Mouse (Mus musculus) spleen, adult 10 weeks (tissue): ENCODE measurements around the gene Wipf2. TPM values are rescaled to one million over a fixed set of nuclear protein-coding genes. Genes with fewer than 3 reads are reported as not detected.

ENCODE experiments used
- polyA plus RNA-seq: library from polyadenylated mRNA; stranded (reverse); fragments of 350-450 nt; fragmentation: Illumina TruSeq; extraction: RNeasy Lipid Tissue Mini Kit (QIAGEN cat#74804); gene quantifications from one replicate; pipeline ENCODE4 v1.2.3, GENCODE M21; 2015; ENCODE audit warnings: low replicate concordance; ENCODE audit not compliant: insufficient read depth

The Wipf2 gene
- polyA plus RNA-seq, result 18.5 TPM

DNA sequence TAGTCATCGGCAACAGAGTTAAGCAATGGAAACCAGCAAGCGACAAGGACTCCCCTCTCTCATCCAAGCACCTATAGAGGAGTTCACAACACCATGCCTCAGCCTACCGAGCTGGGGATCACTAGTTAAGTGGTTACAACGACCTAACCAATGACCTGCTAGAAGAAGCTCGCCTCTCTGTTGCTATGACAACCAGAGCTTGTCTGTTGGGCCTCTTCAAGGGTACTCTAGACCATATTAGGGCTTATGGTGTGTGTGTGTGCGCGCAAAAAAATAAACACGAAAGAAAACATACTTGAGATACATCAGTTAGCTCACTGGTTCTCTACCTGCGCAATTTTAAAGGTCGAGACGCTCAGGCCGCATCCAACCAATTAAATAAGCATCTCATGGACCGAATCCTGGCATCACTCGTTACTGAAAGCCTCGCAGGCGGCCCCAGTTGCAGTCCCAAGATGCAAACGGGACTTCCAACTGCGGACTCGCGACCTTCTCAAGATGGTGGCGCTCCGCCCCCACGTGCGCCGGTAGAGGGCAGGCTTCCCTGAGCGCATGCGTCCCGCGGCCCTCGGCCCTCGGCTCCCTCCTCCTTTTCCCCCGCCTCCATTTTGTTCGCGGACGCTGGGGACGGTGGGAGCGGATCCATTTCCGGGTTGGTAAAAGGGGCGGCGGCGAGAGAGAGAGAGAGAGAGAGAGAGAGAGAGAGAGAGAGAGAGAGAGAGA, at the start of gene Wipf2:
Wipf2 (plus strand) TSS at position 611 of the 723 bp plus-strand sequence.

DNA sequence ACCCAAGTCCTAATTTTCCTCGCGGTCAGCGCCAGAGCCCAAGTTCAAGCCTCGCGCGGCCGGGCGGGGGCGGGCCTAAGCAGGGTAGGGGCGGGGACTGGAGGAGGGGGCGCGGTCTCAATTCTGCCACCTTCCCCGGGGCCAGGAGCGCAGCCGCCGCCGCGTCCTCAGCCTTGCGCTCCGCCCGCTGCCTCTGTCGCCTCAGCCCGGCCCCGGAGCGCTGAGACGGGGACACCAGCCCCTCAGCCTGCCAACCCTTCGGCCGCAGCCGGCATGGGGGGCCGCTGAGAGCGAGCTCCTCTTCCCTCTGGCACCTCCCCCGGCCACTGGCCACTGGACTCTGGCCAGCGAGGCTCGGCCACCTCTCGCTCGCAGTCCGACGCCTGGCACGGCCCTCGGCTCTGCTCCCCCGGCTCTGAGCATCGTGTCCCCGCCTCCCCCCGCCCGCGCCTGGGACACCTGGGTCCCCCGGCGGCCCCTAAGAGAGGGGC, 26.7 kb upstream of the Wipf2 start, which contains the start of gene Rapgefl1:
Rapgefl1 (plus strand) TSS at position 135 of the 491 bp plus-strand sequence.

DNA sequence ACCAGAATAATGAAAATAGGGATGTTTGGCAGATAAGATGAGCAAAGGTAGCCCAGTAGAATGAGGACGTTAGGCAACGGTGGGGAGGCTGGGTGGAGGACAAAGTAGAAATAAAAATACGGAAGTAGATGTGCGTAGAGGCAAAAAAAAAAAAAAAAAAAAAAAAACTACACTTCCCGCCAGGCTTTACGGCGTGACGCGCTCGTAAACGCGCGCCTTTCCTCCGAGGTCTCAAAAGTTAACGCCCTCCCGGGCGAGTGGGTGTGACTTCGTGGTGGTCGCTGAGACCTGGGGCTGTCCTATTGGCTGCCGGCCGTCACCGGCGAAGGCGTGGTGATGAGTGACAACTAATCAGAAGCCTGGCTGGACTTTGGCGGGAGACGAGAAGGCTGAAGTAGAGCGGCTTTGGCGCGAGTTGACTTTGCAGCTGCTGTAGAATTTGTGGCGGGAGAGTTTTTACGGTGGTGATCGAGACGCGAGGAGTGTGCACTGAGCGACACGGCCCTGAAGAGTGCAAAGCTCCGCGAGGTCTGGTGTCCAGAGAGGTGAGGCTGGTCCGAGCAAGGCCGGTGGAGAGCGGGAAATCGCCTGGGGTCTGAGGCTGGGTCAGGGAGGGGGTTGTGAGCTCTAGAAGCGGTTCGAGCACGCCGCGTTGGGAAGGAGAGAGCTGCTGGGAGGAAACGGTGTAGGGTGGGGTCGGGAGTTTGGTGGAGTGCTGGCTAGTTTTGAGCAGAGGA, 44.2 kb downstream of the Wipf2 start, which contains the start of gene Cdc6:
Cdc6 (plus strand) TSS at position 365 of the 737 bp plus-strand sequence.

DNA sequence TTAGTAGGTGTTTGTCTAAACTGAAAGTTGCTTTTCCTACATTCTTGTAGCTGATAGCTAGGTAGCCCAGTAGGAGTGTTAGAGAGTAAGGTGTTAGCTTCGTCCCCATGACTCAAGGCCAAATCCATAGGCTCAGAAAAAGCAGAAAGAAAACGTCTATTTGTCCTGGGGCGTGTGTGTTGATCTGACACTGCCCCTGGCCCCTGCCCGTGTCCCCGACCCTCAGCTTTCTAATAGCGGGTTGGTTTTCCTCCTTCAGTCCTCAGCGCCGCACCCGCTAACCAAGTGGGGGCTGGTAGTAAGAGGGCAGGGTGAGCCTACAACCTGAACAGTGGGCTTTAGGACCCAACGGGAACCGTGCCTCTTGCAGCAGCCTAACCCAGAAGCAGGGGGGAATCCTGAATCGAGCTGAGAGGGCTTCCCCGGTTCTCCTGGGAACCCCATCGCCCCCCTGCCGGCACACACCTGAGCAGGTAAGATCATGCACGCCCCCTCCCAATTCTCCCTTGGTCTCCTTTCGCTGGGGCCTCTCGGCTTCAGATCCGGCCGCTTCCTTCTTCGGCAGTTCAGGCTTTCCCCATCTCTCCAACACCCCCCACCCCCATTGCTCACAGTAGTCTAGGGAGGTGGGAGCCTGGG, 64.1 kb downstream of the Wipf2 start, which contains the start of gene Rara:
Rara (plus strand) TSS at position 381 of the 639 bp plus-strand sequence.

Other genes starting within 250 kb of the Wipf2 start
- gene Gm12355, start 238.0 kb upstream of the Wipf2 start, polyA plus RNA-seq, result 0.23 TPM
- not detected for gene Gsdma3, start 237.3 kb upstream of the Wipf2 start, polyA plus RNA-seq
- gene Gsdma2, start 216.9 kb upstream of the Wipf2 start, polyA plus RNA-seq, result not detected
- not detected for gene Gsdma, start 199.3 kb upstream of the Wipf2 start, polyA plus RNA-seq
- gene Psmd3, start 181.1 kb upstream of the Wipf2 start, polyA plus RNA-seq, result 32.9 TPM
- gene Csf3, start 162.4 kb upstream of the Wipf2 start, polyA plus RNA-seq, result not detected
- gene Med24, start 134.2 kb upstream of the Wipf2 start, polyA plus RNA-seq, result 31.3 TPM
- gene Thra, start 123.0 kb upstream of the Wipf2 start, polyA plus RNA-seq, result 9.6 TPM
- gene Nr1d1, start 88.3 kb upstream of the Wipf2 start, polyA plus RNA-seq, result 1.0 TPM
- 134 TPM for gene Msl1, start 68.1 kb upstream of the Wipf2 start, polyA plus RNA-seq
- gene Casc3, start 58.7 kb upstream of the Wipf2 start, polyA plus RNA-seq, result 65.6 TPM
- 0.58 TPM for gene Rapgefl1, start 26.9 kb upstream of the Wipf2 start, polyA plus RNA-seq
- 8.2 TPM for gene Cdc6, start 44.2 kb downstream of the Wipf2 start, polyA plus RNA-seq
- gene Rara, start 64.2 kb downstream of the Wipf2 start, polyA plus RNA-seq, result 15.3 TPM
- gene Gjd3, start 119.4 kb downstream of the Wipf2 start, polyA plus RNA-seq, result not detected
- 72.4 TPM for gene Top2a, start 160.6 kb downstream of the Wipf2 start, polyA plus RNA-seq
- gene Igfbp4, start 177.6 kb downstream of the Wipf2 start, polyA plus RNA-seq, result 75.3 TPM
- 0.44 TPM for gene Tns4, start 225.7 kb downstream of the Wipf2 start, polyA plus RNA-seq